Mouse (Mus musculus): ENCODE results near the gene Acin1.

The Acin1 gene

DNA sequence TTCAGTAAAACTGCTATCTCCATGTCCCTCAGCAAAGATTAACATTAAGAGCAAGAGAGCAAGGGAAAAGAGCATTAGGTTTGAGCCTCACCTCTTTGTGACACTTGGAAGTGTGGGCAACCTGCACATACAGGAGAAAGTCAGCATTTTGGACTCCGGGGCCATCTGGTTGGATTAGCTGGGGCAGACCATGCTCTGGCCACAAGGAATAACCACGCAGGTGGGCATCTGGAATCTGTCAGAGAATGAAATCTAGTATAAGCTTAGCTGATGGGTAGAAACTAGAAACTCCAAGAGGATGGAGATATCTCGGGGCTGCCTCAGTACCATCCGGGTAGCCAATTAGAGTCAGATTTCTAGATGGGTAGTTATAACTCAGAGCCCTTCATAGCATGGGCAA, 10.0 kb upstream of the Acin1 start:
- no peak for DNase-seq

DNA sequence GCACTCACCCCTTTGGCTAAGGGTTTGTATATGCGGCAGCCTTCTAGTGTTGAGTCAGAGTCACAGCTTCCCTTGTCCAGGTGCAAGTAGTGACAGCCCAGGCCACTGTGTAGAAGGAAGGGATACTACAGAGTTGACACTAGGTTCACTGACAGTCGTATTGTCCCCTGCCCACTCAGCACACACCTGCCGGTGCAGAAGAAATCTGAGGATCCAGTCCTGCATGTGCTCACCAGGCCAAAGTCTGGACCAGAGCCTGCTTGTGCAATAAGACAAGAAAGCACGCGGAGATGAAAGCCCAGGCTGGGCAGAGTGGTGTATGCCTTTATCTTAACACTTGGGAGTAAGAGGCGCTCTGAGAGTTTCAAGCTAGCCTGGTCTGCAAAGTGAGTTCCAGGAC, 8.3 kb upstream of the Acin1 start:
- DNase-seq: no peak

DNA sequence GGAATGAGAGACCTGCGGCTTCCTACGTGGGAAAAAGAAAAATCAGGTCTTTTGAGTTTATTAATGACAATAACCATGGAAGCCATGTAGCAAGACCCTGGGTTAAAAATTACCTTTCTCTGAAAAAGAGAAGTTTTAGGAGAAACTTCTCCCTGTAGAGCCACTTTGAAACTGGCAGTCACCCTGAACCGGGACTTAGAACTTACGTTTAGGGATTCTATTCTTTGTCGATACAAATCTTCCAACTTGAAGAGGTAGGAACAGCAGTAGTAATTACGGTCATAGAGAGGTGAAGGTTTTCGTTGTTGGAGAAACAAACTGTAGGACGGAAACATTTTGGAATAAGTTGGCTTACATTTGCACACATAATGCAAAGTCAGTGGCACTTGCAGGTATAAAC, 520 bp upstream of the Acin1 start:
- DNase-seq: no peak

GRCm38 (mm10) chr14:54686063-54686521, 639 bp downstream of the Acin1 start, which contains the start of gene 1700123O20Rik:
1700123O20Rik (plus strand) TSS chr14:54686216.
- peak; percentile 83 for DNase-seq

- DNase-seq: no peak
These were observed 1.3 kb downstream of the Acin1 start for GRCm38 (mm10) chr14:54685471-54685870.

DNA sequence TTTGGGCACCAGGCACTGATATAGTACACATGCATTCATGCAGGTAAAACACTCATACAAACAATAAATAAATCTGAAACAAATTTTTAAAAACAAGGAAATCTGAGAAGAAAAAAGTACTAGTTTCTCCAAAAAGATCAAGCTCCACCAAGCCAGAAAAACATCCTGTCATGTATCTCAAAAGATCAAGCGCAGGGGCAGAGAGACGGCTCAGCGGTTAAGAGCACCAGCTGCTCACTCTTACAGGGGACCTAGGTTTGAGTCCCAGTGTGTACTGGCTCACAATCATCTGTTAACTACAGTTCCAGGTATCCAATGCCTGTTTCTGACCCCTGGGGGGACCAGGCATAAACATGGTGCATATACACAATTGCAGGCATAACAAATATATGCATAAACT, 4.3 kb downstream of the Acin1 start:
- DNase-seq: no peak

- no peak for DNase-seq
These were observed 8.0 kb downstream of the Acin1 start for GRCm38 (mm10) chr14:54678657-54679304.

DNA sequence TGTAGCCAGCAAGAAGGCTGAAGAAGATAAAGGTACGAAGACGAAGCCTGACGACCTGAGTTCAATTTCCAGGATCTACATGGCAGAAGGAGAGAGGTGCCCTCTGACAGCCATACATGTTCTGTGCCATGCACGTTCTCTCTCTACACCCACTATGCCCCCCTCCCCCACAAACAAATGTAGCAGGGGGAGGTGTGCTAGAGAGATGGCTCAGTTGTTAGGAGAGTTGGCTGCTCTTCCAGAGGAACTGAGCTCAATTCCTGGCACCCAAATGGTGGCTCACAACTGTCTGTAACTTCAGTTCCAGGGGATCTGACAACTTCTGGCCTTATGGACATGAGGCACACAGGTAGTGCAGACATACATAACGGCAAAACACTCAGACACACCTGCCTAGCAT, 10.4 kb downstream of the Acin1 start:
- no peak for DNase-seq

DNA sequence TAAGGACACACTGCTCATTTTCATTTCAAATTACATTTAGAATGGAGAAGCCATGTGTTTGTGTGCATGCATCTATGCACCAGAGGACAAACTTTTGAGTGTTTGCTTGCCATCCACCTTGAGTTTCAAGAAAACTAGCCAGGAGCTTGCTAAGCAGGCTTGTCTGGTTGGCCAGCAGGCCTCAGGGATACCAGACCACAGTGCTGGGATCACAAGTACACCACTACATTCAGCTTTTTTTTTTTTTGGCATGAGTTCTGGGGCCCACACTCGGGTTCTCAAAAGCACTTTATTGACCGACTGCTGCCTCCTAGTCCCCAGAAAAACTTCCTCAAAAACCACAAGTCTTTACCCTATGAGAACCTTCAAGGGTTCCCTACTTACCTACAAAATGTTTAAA, 12.4 kb downstream of the Acin1 start:
- DNase-seq: no peak

DNA sequence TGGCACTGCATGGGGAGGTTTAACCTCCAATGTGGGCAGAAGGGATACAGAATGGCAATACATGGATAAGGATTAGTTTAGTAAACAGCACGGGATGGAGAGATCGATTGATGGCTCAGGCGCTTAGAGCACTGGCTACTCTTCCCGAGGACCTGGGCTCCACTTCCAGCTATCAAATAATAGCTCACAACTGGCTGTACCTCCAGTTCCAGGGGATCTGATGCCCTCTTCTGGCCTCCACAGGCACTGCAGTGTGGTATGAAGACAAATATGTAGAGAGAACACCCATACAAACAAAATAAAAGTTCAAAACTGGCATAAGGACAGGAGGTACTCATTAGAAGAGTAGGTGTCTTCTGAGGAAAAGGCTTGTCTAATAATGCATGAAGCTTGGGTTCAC, 17.4 kb downstream of the Acin1 start:
- DNase-seq: peak; percentile 72

- no peak for DNase-seq
These were observed 22.1 kb downstream of the Acin1 start for GRCm38 (mm10) chr14:54664477-54665222.

DNA sequence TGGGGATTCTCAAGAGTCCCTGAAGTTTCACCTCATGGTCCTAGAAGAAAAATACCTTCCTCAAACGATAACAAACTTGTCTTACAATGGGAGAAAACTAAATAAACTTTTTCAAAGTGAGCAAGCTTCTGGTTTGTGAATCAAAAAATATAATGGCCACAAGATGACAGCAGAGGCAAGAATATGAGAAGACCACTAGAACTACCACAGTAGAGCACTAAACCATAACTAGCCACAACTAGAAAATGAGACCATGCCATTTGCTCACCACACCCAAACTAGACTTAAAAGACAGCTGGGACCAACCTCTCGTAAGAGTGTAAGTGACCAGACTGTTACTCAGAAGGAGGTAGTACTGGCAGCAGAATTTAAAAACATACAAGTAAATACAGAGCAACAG, 26.7 kb downstream of the Acin1 start:
- DNase-seq: no peak

DNA sequence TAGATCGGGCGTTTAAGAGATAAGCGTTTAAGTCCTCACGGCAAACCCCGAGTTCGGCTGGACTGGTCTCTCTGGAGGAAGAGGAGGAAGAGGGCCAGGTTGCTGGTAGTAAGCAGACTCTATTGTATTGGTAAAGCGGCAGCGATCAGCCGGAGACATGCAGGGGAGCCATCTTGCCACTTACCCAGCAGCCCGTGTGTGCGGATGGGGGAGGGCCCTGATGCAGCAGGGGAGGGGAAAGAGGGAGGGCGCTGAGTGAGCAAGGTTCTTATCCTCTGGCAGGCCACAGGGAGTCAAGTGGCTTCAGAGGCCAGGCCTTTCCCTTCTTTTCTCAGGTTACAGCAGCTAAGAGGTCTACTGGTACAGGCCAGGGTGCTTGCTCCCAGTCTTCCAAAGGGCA, 33.2 kb downstream of the Acin1 start:
- DNase-seq: peak; percentile 86

DNA sequence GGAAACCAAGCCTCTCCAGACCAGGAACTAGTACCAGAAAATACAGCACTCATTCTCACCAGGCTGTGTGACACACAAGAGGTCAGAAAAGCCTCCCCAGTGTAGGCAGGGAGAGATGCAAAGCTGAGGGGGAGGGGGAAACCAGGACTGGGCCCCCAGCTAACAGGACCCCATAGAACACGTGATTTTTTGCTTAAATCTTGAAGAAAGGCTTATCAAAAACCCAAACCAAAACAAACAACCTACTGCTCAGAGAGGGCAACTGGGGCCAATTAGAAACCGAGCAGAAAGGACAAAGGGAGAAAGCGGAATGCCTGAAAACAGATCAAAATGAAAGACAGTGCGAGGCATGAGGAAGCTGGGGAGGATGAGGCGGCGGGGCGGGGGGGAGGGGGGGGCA, 33.9 kb downstream of the Acin1 start:
- peak; percentile 22 for DNase-seq

GRCm38 (mm10) chr14:54651556-54651955, 35.2 kb downstream of the Acin1 start:
- no peak for DNase-seq

- DNase-seq: peak; percentile 90
These were observed 35.9 kb downstream of the Acin1 start for GRCm38 (mm10) chr14:54650621-54651454.

DNA sequence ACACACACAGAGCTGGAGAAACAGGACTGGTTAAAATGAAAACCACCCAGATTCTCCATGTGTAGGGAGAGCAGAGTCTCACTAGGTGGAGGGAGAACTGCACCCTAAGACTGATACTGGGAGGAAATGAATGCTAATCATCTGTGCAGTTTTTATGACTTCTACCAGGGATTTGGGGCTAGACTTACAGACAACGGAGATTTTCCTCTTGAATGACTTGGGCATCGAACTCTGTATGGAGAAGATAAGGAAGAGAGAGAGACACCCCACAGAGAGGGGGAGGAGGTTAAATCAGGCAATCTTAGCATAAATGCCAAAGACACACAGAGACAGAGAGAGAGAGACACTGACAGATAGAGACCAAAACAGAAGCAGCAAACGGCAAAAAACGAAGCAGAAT, 38.8 kb downstream of the Acin1 start:
- no peak for DNase-seq

DNA sequence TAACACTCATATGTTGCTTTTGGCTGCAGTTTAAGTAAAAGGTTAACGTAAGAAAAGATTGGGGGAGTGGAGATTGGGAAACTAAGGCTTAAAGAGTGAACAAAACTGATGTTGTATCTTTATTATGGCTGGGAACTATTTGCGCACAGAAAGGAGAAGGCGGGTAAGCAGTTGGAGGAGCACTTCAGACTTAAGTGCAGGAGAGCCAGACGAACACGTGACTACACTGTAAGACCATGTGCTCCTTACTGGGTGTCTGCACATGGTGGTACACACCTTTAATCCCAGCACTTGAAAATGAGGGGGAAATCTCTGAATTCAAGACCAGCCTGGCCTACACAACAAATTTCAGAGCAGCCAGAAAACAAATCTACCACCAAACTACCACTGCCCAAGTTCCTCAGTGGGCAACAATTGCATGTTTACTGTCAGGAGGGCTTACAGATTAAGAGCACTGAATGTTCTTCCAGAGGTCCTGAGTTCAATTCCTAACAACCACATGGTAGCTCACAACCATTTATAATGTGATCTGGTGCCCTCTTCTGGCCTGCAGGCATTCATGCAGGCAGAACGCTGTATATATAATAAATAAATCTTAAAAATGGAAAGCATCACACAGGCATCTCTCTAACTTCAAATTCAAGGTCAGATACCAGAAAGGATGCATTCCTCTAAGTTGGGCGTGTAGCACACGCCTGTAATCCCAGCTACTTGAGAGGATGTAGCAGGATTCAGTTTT, 39.7 kb downstream of the Acin1 start:
- no peak for DNase-seq

DNA sequence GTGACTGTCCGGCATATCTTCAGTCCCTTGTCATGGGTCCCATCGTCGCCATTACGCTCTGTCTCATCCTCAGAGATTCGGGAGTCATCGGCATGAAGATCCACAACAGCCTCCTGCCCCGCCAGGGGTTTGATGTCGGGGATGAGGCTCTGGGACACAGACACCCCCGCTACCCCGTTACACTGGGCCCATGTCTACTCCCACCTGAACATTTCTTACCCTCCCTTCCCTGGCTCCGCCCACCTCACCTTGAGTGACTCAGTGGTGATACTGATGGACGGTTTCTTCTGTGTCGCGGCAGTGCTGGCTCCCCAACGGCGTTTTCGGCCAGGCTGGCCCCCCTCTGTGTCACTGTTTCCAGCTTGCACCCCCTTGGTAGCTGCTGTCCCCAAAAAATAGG, 40.3 kb downstream of the Acin1 start:
- no peak for DNase-seq

- DNase-seq: no peak
These were observed 42.4 kb downstream of the Acin1 start for GRCm38 (mm10) chr14:54644294-54644693.

- DNase-seq: no peak
These were observed 43.7 kb downstream of the Acin1 start for GRCm38 (mm10) chr14:54643011-54643410.

- no peak for DNase-seq
These were observed 44.3 kb downstream of the Acin1 start for GRCm38 (mm10) chr14:54642224-54642944.
